Mouse (Mus musculus) ES-Bruce4 (cell line): ENCODE measurements around the gene Dgka. TPM values are rescaled to one million over a fixed set of nuclear protein-coding genes. Genes with fewer than 3 reads are reported as not detected.
A peak's percentile ranks its signal among the peaks of the same experiment; 100 is the strongest.

Experiments used
- H3K27ac ChIP-seq: 2 replicates; pipeline ENCODE4 v1.5.1; 2012; ENCODE audit warnings: low read length, inconsistent platforms; ENCODE audit not compliant: insufficient read depth
- H3K27me3 ChIP-seq: 2 replicates; pipeline ENCODE4 v1.6.1; 2012; ENCODE audit warnings: mild to moderate bottlenecking, low read length, inconsistent platforms; ENCODE audit not compliant: control insufficient read depth, poor library complexity, insufficient read depth, severe bottlenecking
- H3K36me3 ChIP-seq: 2 replicates; pipeline ENCODE4 v1.6.1; 2012; ENCODE audit warnings: inconsistent platforms, mild to moderate bottlenecking, low read length, moderate library complexity; ENCODE audit not compliant: control insufficient read depth, poor library complexity, insufficient read depth, severe bottlenecking
- H3K4me1 ChIP-seq: one replicate; pipeline ENCODE4 v1.8.1; 2011; ENCODE audit warnings: low read length; ENCODE audit not compliant: control insufficient read depth, insufficient read depth
- H3K4me3 ChIP-seq: 2 replicates; pipeline ENCODE4 v1.5.1; 2011; ENCODE audit warnings: low read depth, mild to moderate bottlenecking, low read length
- H3K9ac ChIP-seq: 2 replicates; pipeline ENCODE4 v1.6.1; 2012; ENCODE audit warnings: low read depth, mild to moderate bottlenecking, inconsistent platforms; ENCODE audit not compliant: poor library complexity, severe bottlenecking
- H3K9me3 ChIP-seq: replicated peaks from 2 replicates; pipeline ENCODE4 v1.6.1; 2012; ENCODE audit warnings: mild to moderate bottlenecking, low read length, inconsistent platforms; ENCODE audit not compliant: control insufficient read depth, poor library complexity, insufficient read depth, severe bottlenecking
- CTCF ChIP-seq: IDR thresholded peaks from one replicate; pipeline ENCODE4 v1.8.1; 2011; ENCODE audit warnings: low read depth, low read length
- EP300 ChIP-seq: IDR thresholded peaks from 2 replicates; pipeline ENCODE4 v1.6.1; 2011; ENCODE audit warnings: low read depth, low read length; ENCODE audit not compliant: insufficient read depth
- POLR2A ChIP-seq: IDR thresholded peaks from one replicate; pipeline ENCODE4 v1.8.1; 2011; ENCODE audit warnings: low read length; ENCODE audit not compliant: insufficient read depth
- polyA plus RNA-seq: library from polyadenylated mRNA; stranded (reverse); fragments of >200 nt; gene quantifications from 2 replicates; pipeline ENCODE4 v1.2.4, GENCODE M21; 2011; ENCODE audit warnings: low read depth; ENCODE audit not compliant: missing spikeins, insufficient read depth, insufficient read length

The Dgka gene
- polyA plus RNA-seq, 1 experiment: 44.7 TPM

DNA sequence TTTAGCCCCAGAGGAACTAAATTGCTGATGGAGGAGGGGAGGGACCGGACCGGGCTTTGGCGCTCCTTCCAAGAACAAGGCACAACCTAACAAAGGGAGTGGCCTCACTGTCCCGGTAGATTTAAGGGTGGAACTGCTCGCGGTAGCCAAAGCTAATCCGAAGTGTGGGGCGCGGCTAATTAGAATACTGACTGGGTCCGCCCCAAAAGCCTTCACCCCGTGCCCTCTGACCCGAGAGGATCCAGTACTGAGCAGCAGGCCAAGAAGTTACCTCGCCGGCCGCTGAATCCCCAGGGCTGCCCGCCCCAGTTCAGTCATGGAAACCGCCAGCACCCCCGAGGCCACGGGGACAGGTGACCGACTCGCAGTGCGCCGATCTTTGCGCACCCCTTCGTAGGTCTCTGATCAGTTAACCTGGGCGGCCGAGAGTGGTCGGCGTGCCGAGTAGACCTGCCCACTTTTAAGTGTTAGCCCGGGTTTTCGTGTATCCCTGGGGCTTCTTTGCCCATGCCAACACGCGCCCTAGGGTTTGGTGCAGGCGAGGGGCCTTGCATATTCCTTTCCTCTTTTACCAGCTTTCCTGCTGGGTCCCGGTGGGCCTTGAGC, 3.1 kb upstream of the Dgka start, which contains the start of gene Pym1:
Gene Pym1 (plus strand): TSS at position 244 of the 606 bp plus-strand sequence.
- H3K9me3 ChIP-seq: no peaks in the 10 kb centered on the region
- peaks cover 2% of the 10 kb centered on the region; the same call in 1 of the 2 replicates for H3K36me3 ChIP-seq
- no peaks in the 10 kb centered on the region for H3K27me3 ChIP-seq
- TF ChIP-seq POLR2A (peak; percentile 34), CTCF (no peak), EP300 (peak; percentile 71)
- H3K4me1 ChIP-seq: peaks cover 1% of the 10 kb centered on the region
- peak within 1 kb of the TSS; percentile 97 for H3K9ac ChIP-seq
- peak within 1 kb of the TSS; percentile 97 for H3K27ac ChIP-seq
- H3K4me3 ChIP-seq: peak within 1 kb of the TSS; percentile 98

DNA sequence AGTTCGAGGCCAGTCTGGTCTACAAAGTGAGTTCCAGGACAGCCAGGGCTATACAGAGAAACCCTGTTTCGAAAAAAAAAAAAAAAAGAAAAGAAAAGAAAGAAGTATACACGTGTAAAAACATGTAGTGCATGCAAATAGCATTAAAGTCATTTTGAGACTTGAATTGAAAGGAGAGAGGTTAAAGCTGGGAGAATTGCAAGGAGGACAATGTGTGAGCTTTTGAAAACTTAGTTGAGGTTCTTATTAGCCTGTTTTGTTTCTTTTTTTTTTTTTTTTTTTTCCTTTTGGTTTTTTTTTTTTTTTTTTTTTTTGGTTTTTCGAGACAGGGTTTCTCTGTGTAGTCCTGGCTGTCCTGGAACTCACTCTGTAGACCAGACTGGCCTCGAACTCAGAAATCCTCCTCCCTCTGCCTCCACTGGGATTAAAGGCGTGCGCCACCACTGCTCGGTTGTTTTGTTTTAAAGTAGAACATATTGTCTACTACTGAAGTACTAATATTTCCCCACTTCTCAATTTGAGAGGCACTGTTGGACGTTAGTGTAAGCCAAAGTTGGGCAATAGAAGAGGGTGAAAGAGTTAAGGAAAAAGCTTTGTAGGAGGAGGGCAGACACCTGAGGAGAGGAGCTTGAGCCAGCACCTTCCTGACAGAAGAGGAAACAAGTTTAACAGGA, 2.5 kb upstream of the Dgka start:
- Histone ChIP-seq H3K27me3 (no peaks in the 10 kb centered on the region), H3K4me1 (peaks cover 1% of the 10 kb centered on the region), H3K9me3 (no peaks in the 10 kb centered on the region), H3K9ac (peak overlapping the region; percentile 97), H3K36me3 (no peaks in the 10 kb centered on the region; the same call in 1 of the 2 replicates), H3K27ac (peak overlapping the region; percentile 97), H3K4me3 (peak overlapping the region; percentile 98)
- TF ChIP-seq EP300 (no peak), CTCF (no peak), POLR2A (no peak)

DNA sequence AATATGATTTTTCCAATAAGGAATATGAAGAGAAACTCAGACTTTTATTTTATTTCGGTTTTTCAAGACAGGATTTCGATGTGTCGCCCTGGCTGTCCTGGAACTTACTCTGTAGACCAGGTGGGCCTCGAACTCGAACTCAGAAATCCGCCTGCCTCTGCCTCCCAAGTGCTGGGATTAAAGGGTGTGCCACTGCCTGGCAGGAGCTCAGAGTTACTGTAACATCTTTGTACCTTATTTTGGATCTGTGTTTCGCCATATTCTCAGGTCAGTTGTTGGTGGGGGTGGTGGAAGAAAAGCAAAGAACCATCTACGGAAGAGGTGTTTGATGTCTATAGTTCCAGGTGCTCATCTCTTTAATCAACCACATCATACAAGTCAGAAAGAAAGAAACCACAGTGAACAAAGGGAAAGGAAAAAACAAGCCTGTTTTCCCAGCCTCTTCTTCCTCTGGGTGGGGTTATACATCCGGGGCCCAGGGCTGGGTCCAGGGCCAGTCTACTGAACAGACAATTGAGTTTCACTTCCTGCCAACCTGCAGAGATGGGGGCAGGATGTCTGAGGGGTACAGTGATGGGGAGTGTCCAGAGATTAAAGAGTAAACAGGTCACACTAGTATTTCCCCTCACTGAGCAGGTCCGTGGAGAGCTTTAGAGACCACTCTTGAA, 1.4 kb upstream of the Dgka start:
- no peak for TF ChIP-seq CTCF
- TF ChIP-seq EP300: no peak
- H3K4me1 ChIP-seq: peaks cover 1% of the 10 kb centered on the region
- no peaks in the 10 kb centered on the region for H3K27me3 ChIP-seq
- H3K4me3 ChIP-seq: no peak overlapping the region
- peak overlapping the region; percentile 97 for H3K27ac ChIP-seq
- H3K9me3 ChIP-seq: no peaks in the 10 kb centered on the region
- H3K9ac ChIP-seq: no peak overlapping the region
- no peaks in the 10 kb centered on the region for H3K36me3 ChIP-seq

DNA sequence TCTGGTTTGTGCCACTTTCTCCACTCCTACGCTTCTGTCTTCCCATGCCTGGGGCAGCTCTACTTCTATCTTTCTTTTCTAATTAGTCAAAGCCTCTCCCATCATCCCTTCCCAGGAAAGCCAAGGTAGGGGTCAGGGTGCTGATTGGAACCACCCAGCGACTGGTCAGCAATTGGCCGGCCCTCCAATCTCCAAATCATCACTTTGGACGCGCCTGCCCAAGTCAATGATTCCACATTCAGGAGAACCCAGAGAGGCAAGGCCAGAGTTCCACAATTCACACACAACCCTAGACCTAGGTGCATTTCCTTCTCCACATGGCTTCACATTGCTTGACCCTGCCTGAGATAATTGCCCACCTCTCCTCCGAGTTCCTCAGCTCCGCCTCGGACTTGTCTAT, 444 bp downstream of the Dgka start:
- H3K9me3 ChIP-seq: no peaks in the 10 kb centered on the region
- no peak for TF ChIP-seq POLR2A
- no peak for TF ChIP-seq CTCF
- TF ChIP-seq EP300: no peak
- peak overlapping the region; percentile 83 for H3K9ac ChIP-seq
- H3K36me3 ChIP-seq: no peaks in the 10 kb centered on the region
- no peaks in the 10 kb centered on the region for H3K27me3 ChIP-seq
- no peaks in the 10 kb centered on the region for H3K4me1 ChIP-seq
- peak overlapping the region; percentile 88 for H3K4me3 ChIP-seq
- H3K27ac ChIP-seq: peak overlapping the region; percentile 52; the same call in 1 of the 2 replicates

DNA sequence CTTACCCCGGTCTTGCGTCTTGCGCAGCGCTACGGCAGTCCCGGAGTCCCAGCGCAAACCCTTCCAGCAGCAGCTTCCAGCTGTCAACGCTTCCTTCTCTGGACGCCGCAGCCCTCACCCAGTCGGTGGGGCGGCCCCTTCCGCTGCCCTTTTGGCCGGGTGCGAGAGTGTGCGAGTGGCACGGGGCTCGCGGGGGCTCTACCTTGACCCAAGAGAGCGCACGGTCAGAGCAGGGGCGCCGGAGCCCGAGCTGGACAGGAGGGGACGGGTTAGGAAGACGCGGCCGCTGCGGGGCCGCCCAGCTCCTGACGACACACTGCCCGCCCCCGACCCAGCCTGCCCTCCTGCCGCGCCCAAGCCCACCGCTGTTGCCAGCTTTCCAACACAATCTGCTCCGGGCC, 864 bp downstream of the Dgka start:
- TF ChIP-seq EP300 (no peak), POLR2A (no peak), CTCF (no peak)
- H3K4me3 ChIP-seq: peak overlapping the region; percentile 88
- H3K36me3 ChIP-seq: no peaks in the 10 kb centered on the region
- H3K9me3 ChIP-seq: no peaks in the 10 kb centered on the region
- H3K9ac ChIP-seq: peak overlapping the region; percentile 83
- H3K27ac ChIP-seq: no peak overlapping the region
- H3K4me1 ChIP-seq: no peaks in the 10 kb centered on the region
- no peaks in the 10 kb centered on the region for H3K27me3 ChIP-seq

DNA sequence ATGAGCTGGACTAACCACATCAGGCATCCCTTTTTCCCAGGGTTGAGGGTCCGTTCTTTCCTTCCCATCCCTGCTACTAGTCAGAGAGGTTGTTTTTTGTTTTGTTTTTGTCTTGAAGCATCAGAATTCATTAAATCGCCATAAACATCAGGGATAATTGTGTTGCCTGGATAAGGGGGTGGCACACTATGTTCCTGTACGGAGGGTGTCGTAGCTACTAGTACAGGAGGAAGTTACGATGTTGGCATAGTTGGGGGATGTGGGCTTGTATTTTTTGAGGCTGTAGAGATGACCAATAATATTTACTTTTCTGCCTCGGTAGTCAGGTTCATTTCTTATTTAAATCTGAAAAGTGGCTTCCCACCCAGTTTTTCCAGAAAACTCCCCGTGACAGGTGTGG, 1.4 kb downstream of the Dgka start:
- H3K9me3 ChIP-seq: no peaks in the 10 kb centered on the region
- no peaks in the 10 kb centered on the region for H3K4me1 ChIP-seq
- H3K36me3 ChIP-seq: no peaks in the 10 kb centered on the region
- no peak for TF ChIP-seq CTCF
- no peak for TF ChIP-seq POLR2A
- peak overlapping the region; percentile 45 for H3K27ac ChIP-seq
- no peaks in the 10 kb centered on the region for H3K27me3 ChIP-seq
- peak overlapping the region; percentile 88 for H3K4me3 ChIP-seq
- peak overlapping the region; percentile 83 for H3K9ac ChIP-seq
